Mouse (Mus musculus) heart, embryonic 14.5 days (tissue): ENCODE results near the gene Vps13d. TPM values are rescaled to one million over a fixed set of nuclear protein-coding genes. Genes with fewer than 3 reads are reported as not detected.

Experiments
- ATAC-seq: fragments of 200-750 bp; cut with Nextera tagmentation; 2 replicates; pipeline ENCODE4 v1.8.0; 2017; ENCODE audit warnings: low read depth, moderate TSS enrichment; ENCODE audit not compliant: insufficient number of reproducible peaks, insufficient read depth, low FRiP score
- H3K27ac ChIP-seq, 2 experiments: fragments of 200-500 bp in 1 of 2; fragments of 300-500 bp in 1 of 2; sonication (generic) in 1 of 2; replicated peaks in 1 of 2; 2 replicates each; pipeline ENCODE4 v1.5.1; 2012 to 2014; ENCODE audit warnings: low read depth in 2 of 2, low read length in 2 of 2, control low read depth in 1 of 2, mild to moderate bottlenecking in 1 of 2, mixed read lengths in 1 of 2; ENCODE audit not compliant: control insufficient read depth in 1 of 2, insufficient read depth in 1 of 2
- H3K27me3 ChIP-seq: fragments of 300-500 bp; sonication (generic); 2 replicates; pipeline ENCODE4 v1.6.1; 2014; ENCODE audit warnings: mild to moderate bottlenecking, low read length, control low read depth; ENCODE audit not compliant: control insufficient read depth, insufficient read depth
- H3K36me3 ChIP-seq: fragments of 300-500 bp; sonication (generic); 2 replicates; pipeline ENCODE4 v1.6.1; 2014; ENCODE audit warnings: mild to moderate bottlenecking, control low read depth, low read length, mixed read lengths; ENCODE audit not compliant: control insufficient read depth, insufficient read depth
- H3K4me1 ChIP-seq, 2 experiments: fragments of 200-500 bp in 1 of 2; fragments of 300-500 bp in 1 of 2; sonication (generic) in 1 of 2; 2 replicates each; pipeline ENCODE4 v1.6.1; 2012 to 2014; ENCODE audit warnings: low read length in 2 of 2, control low read depth in 1 of 2, mixed read lengths in 1 of 2; ENCODE audit not compliant: control insufficient read depth in 2 of 2, insufficient read depth in 2 of 2
- H3K4me2 ChIP-seq: fragments of 300-500 bp; sonication (generic); 2 replicates; pipeline ENCODE4 v1.6.1; 2014; ENCODE audit warnings: mild to moderate bottlenecking, low read length
- H3K4me3 ChIP-seq, 2 experiments: fragments of 200-500 bp in 1 of 2; fragments of 300-500 bp in 1 of 2; sonication (generic) in 1 of 2; 2 replicates each; pipeline ENCODE4 v1.5.1; 2012 to 2014; ENCODE audit warnings: low read length in 2 of 2, mild to moderate bottlenecking in 2 of 2, control low read depth in 1 of 2, low read depth in 1 of 2, moderate library complexity in 1 of 2; ENCODE audit not compliant: control insufficient read depth in 1 of 2, insufficient read depth in 1 of 2
- H3K9ac ChIP-seq: fragments of 300-500 bp; sonication (generic); 2 replicates; pipeline ENCODE4 v1.6.1; 2014; ENCODE audit warnings: mild to moderate bottlenecking, low read length
- H3K9me3 ChIP-seq: fragments of 300-500 bp; sonication (generic); 2 replicates; pipeline ENCODE4 v1.6.1; 2016; ENCODE audit warnings: low read length, control low read depth; ENCODE audit not compliant: control insufficient read depth
- WGBS: fragments of 180-500 bp; shearing (Covaris S2); extraction: QIAGEN DNeasy Blood & Tissue Kit; methylation state at CpG from one replicate; pipeline ENCODE4 v1.1.7; 2014; 5-methylcytosine and 5-hydroxymethylcytosine counted together
- polyA plus RNA-seq: library from polyadenylated mRNA; unstranded; fragments of >200 nt; fragmentation: Nextera tagmentation; extraction: Ambion mirVana; gene quantifications from 2 replicates; pipeline ENCODE4 v1.2.1, GENCODE M21; 2014

The Vps13d gene
- polyA plus RNA-seq, 1 experiment from 2014 or later, result 11.9 TPM

DNA sequence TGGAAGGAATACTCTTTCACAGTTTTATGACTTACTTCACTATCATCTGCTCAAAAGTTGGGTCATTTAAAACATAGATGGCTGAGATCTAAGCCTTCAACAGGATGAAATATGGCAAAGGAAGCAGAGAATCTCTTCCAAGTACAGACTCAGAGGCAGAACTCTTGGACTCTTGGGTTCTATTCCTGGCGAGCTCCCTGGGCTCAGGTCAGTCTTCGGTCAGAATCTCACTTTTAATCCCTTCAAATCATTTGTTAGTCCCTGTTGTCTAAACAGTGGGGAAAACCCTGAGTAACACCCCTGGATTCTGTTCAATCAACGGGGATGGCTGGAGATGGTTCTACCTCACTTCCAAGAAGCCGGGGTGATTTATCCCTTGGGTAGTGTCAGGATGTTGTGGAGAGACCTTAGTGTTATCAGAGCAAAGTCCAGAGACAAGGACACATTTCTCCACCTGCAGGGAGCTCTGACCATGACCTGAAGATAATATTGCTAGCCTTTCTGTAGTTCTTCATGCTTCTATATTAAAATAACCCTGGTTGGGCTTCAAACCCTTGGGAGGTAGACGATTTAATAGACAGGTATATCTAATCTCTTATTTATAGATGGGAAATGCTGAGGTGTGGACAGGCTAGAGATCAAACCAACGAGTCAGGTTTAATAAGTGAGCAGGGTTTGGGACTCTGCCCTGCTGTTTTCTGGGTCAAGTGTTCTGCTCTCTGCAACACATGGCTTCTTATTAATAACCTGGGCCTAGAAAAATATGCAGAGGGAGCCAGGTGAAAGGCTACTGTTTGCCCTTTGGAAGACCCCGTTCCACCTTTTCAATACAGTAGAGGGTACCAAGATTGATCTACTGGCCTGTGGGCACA, 180.8 kb downstream of the Vps13d start:
- 74% methylated on average over 7 of the region's 7 CpGs for WGBS
- Histone ChIP-seq H3K4me3 (no peak overlapping the region), H3K4me1 (peaks cover 8 to 22% of the 10 kb centered on the region in 2 experiments), H3K36me3 (peaks cover 44% of the 10 kb centered on the region), H3K27me3 (no peaks in the 10 kb centered on the region), H3K9ac (no peak overlapping the region), H3K4me2 (no peak overlapping the region), H3K27ac (no peak overlapping the region), H3K9me3 (no peaks in the 10 kb centered on the region)
- ATAC-seq, result no peak

DNA sequence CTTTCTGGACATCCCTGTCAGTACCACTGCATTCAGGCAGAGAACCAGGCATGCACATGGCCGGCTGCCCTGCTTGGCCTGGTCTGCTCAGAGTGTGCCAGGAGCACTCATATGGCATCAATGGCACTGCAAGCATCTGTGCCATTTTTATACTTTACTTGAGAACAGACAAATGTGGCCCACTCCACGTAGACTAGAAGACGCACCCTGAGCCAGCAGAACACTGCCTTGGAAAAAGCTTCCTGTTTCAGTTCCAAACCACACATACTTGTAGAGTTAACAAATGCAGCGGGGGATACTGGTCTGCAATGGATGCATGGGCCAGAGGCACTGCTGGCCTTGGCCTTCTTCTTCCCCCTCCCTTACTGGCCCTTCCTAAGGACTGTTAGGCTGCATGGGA, 181.6 kb downstream of the Vps13d start:
- H3K27me3 ChIP-seq, result no peaks in the 10 kb centered on the region
- peaks cover 38% of the 10 kb centered on the region for H3K36me3 ChIP-seq
- no peak overlapping the region for H3K27ac ChIP-seq
- no peak overlapping the region for H3K9ac ChIP-seq
- WGBS, result 81% methylated on average over 4 of the region's 4 CpGs
- peaks cover 8 to 22% of the 10 kb centered on the region in 2 experiments for H3K4me1 ChIP-seq
- H3K4me3 ChIP-seq, result no peak overlapping the region
- no peak for ATAC-seq
- no peak overlapping the region for H3K4me2 ChIP-seq
- H3K9me3 ChIP-seq, result no peaks in the 10 kb centered on the region

DNA sequence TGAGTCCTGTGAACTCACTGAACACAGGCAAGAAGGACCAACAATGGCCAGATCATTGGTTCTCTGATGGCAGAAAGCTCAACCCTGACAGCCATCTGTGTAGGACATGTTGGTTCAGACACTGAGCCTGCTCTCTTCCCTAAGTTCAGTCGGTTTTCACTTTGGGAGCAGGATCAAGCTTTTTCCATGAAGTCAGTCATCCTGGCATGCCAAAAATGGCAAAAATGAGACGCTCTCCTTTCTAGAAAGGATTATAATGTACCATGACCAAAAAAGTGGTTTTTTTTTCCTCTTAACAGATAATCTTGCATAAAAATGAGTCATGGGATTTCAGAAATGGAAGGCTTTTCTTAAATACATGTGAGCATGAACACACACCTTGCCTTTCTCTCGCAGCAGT, 183.6 kb downstream of the Vps13d start:
- ATAC-seq, result no peak
- peaks cover 8 to 22% of the 10 kb centered on the region in 2 experiments for H3K4me1 ChIP-seq
- H3K4me2 ChIP-seq, result no peak overlapping the region
- WGBS, result 69% methylated on average over 3 of the region's 3 CpGs
- H3K4me3 ChIP-seq, result no peak overlapping the region
- no peaks in the 10 kb centered on the region for H3K27me3 ChIP-seq
- H3K36me3 ChIP-seq, result peaks cover 27% of the 10 kb centered on the region
- no peak overlapping the region for H3K27ac ChIP-seq
- H3K9me3 ChIP-seq, result no peaks in the 10 kb centered on the region
- H3K9ac ChIP-seq, result no peak overlapping the region

DNA sequence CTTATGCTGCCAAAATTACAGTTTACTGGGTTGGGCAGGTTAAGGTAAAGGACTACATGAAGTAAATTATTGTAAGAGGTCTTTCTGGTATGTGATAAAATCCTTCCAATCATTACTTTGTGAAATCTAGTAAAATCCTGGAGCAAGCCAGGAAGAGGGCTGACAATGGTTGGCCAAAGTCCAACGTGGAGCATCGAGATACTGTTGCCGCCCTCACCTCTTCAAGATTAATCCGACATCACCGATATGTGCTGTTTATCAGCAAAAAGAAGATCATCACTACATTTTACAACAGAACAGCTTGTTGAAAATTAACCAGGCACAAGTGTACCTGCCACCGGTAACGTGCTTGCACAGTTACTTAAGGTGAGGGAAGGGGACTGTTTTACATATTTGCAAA, 184.9 kb downstream of the Vps13d start:
- peaks cover 16% of the 10 kb centered on the region for H3K36me3 ChIP-seq
- H3K4me3 ChIP-seq, result no peak overlapping the region
- H3K27ac ChIP-seq, result no peak overlapping the region
- 61% methylated on average over 7 of the region's 7 CpGs for WGBS
- no peaks in the 10 kb centered on the region for H3K27me3 ChIP-seq
- H3K4me2 ChIP-seq, result no peak overlapping the region
- H3K9me3 ChIP-seq, result no peaks in the 10 kb centered on the region
- H3K4me1 ChIP-seq, result peaks cover 9 to 24% of the 10 kb centered on the region in 2 experiments
- no peak for ATAC-seq
- H3K9ac ChIP-seq, result no peak overlapping the region

DNA sequence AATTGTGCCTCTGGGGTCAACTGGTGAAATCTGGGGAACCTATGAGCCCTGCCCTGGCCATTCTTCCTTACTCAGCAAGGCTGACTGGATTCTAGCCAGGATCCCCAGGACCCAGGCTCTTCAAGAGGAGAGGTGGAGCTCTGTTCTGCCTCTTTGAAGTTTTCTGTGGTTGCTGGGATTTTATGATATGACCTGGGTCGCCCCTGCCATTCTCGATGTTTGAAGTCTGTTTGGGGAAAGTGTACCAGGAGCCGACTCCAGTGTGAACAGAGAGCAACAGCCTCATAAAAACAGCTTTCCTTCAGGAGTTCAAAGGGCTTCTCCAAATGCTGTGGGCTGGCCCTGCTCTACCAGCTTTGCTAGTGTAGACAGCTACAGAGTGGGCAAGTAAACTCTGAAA, 185.4 kb downstream of the Vps13d start:
- Histone ChIP-seq H3K9ac (no peak overlapping the region), H3K4me3 (no peak overlapping the region), H3K27me3 (no peaks in the 10 kb centered on the region), H3K36me3 (peaks cover 17% of the 10 kb centered on the region), H3K9me3 (no peaks in the 10 kb centered on the region), H3K4me2 (no peak overlapping the region), H3K4me1 (peaks cover 11 to 25% of the 10 kb centered on the region in 2 experiments), H3K27ac (no peak overlapping the region)
- ATAC-seq, result no peak
- WGBS, result 45% methylated on average over 3 of the region's 3 CpGs

DNA sequence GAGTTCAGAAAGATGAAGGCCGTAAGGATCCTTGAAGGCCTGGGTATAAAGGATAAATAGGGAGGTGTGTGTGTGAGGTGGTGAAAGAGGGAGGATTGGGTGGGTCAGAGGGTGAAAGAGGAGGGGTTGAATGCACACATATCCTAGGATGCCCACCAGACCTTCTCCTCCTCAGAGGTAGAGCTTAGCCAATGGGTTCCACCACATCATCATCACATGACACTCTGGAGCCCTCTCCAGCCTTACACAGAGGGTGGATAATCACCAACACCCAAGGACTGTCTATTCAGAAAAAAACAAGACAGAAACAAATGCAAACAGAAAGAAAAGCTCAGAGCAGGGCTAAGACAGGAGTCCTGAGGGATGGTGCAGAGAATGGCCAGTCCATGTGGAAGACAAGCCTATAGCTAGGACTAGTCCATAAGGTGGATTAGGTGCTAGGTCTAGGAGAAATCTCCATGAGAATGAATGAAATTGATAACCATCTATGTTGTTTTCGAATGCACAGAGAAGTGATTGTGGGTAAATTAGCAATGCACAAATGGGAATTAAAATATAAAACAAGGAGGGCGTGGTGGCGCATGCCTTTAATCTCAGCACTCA, 188.8 kb downstream of the Vps13d start:
- H3K4me1 ChIP-seq, result peaks cover 9 to 20% of the 10 kb centered on the region in 2 experiments
- no peak for ATAC-seq
- no peak overlapping the region for H3K27ac ChIP-seq
- H3K36me3 ChIP-seq, result 0 out of 2 replicates have a peak, but pooled peaks cover 13% of the 10 kb centered on the region
- H3K9ac ChIP-seq, result no peak overlapping the region
- H3K4me2 ChIP-seq, result no peak overlapping the region
- H3K27me3 ChIP-seq, result no peaks in the 10 kb centered on the region
- no peaks in the 10 kb centered on the region for H3K9me3 ChIP-seq
- H3K4me3 ChIP-seq, result no peak overlapping the region
- WGBS, result 87% methylated on average over 4 of the region's 4 CpGs

DNA sequence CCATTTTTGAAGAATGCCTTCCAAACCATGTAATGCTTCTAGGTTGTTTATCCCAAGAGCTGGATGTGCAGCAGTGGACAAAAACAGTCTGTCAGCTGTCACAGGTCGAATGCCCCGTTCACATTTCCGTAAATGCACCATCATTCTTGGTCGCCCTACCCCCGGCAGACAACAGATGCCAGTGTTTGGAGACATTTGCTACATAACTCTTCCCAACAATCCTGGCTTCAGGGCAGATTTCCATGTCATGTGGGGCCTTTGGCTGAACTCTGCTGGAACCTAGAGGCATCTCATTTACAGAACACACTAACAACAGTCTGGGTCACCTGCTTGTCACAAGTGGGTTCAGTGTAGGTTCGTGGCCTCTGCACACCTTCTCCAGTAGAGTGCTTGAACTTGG, 190.6 kb downstream of the Vps13d start:
- 78% methylated on average over 6 of the region's 6 CpGs for WGBS
- no peak for ATAC-seq
- Histone ChIP-seq H3K4me3 (no peak overlapping the region), H3K36me3 (0 out of 2 replicates have a peak, but pooled peaks cover 13% of the 10 kb centered on the region), H3K27ac (no peak overlapping the region), H3K27me3 (no peaks in the 10 kb centered on the region), H3K9me3 (no peaks in the 10 kb centered on the region), H3K4me1 (peaks cover 14 to 22% of the 10 kb centered on the region in 2 experiments), H3K4me2 (no peak overlapping the region), H3K9ac (no peak overlapping the region)
